Mouse (Mus musculus): Measurements from ENCODE around the gene Mrps6. TPM values are rescaled to one million over a fixed set of nuclear protein-coding genes. Genes with fewer than 3 reads are reported as not detected.

Mrps6 gene
- polyA plus RNA-seq, 1 experiment from 2014 or later, result 127 TPM

GRCm38 (mm10) chr16:92034676-92035075, 23.4 kb upstream of the Mrps6 start:
- Histone ChIP-seq H3K9ac (replicated peaks; ENCODE audit: low read length) (no peak overlapping the region), H3K27ac (replicated peaks; ENCODE audit: low read depth, low read length) (no peak overlapping the region), H3K36me3 (replicated peaks; ENCODE audit: control insufficient read depth, insufficient read depth, low read depth, low read length) (no peaks in the 10 kb centered on the region; the same call in 1 of the 2 replicates), H3K4me3 (ENCODE audit: low read depth, low read length) (no peak overlapping the region), H3K4me1 (ENCODE audit: control insufficient read depth, insufficient read depth, low read length) (no peaks in the 10 kb centered on the region), H3K9me3 (replicated peaks; ENCODE audit: control insufficient read depth, low read length) (no peaks in the 10 kb centered on the region), H3K27me3 (ENCODE audit: control insufficient read depth, insufficient read depth, low read length) (no peaks in the 10 kb centered on the region), H3K4me2 (ENCODE audit: low read depth, low read length) (no peak overlapping the region)
- 81% methylated on average over 5 of the region's 5 CpGs for whole genome bisulfite sequencing
- no peak for ATAC-seq (replicated peaks; ENCODE audit: insufficient number of reproducible peaks, low FRiP score, low TSS enrichment, low read depth)
- no peak for DNase-seq (ENCODE audit: low spot score)

GRCm38 (mm10) chr16:92036701-92037100, 21.4 kb upstream of the Mrps6 start:
- WGBS, result 67% methylated on average over 8 of the region's 8 CpGs
- ATAC-seq (replicated peaks; ENCODE audit: insufficient number of reproducible peaks, low FRiP score, low TSS enrichment, low read depth), result no peak
- Histone ChIP-seq H3K27ac (replicated peaks; ENCODE audit: low read depth, low read length) (no peak overlapping the region), H3K9ac (replicated peaks; ENCODE audit: low read length) (no peak overlapping the region), H3K4me2 (ENCODE audit: low read depth, low read length) (no peak overlapping the region), H3K27me3 (ENCODE audit: control insufficient read depth, insufficient read depth, low read length) (no peaks in the 10 kb centered on the region), H3K36me3 (replicated peaks; ENCODE audit: control insufficient read depth, insufficient read depth, low read depth, low read length) (no peaks in the 10 kb centered on the region), H3K4me3 (ENCODE audit: low read depth, low read length) (no peak overlapping the region), H3K9me3 (replicated peaks; ENCODE audit: control insufficient read depth, low read length) (no peaks in the 10 kb centered on the region), H3K4me1 (ENCODE audit: control insufficient read depth, insufficient read depth, low read length) (no peaks in the 10 kb centered on the region)
- no peak for DNase-seq (ENCODE audit: low spot score)

- DNase-seq (ENCODE audit: low spot score), result no peak
Measured at GRCm38 (mm10) chr16:92037891-92038607, 20.0 kb upstream of the Mrps6 start.

GRCm38 (mm10) chr16:92039421-92039820, 18.6 kb upstream of the Mrps6 start:
- Histone ChIP-seq H3K4me3 (ENCODE audit: low read depth, low read length) (no peak overlapping the region), H3K9me3 (replicated peaks; ENCODE audit: control insufficient read depth, low read length) (no peaks in the 10 kb centered on the region), H3K36me3 (replicated peaks; ENCODE audit: control insufficient read depth, insufficient read depth, low read depth, low read length) (no peaks in the 10 kb centered on the region), H3K27me3 (ENCODE audit: control insufficient read depth, insufficient read depth, low read length) (no peaks in the 10 kb centered on the region), H3K9ac (replicated peaks; ENCODE audit: low read length) (no peak overlapping the region), H3K4me1 (ENCODE audit: control insufficient read depth, insufficient read depth, low read length) (no peaks in the 10 kb centered on the region), H3K27ac (replicated peaks; ENCODE audit: low read depth, low read length) (no peak overlapping the region), H3K4me2 (ENCODE audit: low read depth, low read length) (no peak overlapping the region)
- DNase-seq (ENCODE audit: low spot score), result no peak
- WGBS, result 91% methylated on average over 7 of the region's 7 CpGs
- ATAC-seq (replicated peaks; ENCODE audit: insufficient number of reproducible peaks, low FRiP score, low TSS enrichment, low read depth), result no peak

More at GRCm38 (mm10) chr16:92037891-92038607, 20.0 kb upstream of the Mrps6 start:
- Histone ChIP-seq H3K4me1 (ENCODE audit: control insufficient read depth, insufficient read depth, low read length) (no peaks in the 10 kb centered on the region), H3K9me3 (replicated peaks; ENCODE audit: control insufficient read depth, low read length) (no peaks in the 10 kb centered on the region), H3K4me3 (ENCODE audit: low read depth, low read length) (no peak overlapping the region), H3K36me3 (replicated peaks; ENCODE audit: control insufficient read depth, insufficient read depth, low read depth, low read length) (no peaks in the 10 kb centered on the region), H3K27me3 (ENCODE audit: control insufficient read depth, insufficient read depth, low read length) (no peaks in the 10 kb centered on the region), H3K9ac (replicated peaks; ENCODE audit: low read length) (no peak overlapping the region), H3K27ac (replicated peaks; ENCODE audit: low read depth, low read length) (no peak overlapping the region), H3K4me2 (ENCODE audit: low read depth, low read length) (no peak overlapping the region)
- no peak for ATAC-seq (replicated peaks; ENCODE audit: insufficient number of reproducible peaks, low FRiP score, low TSS enrichment, low read depth)
- WGBS, result 85% methylated on average over 21 of the region's 21 CpGs

GRCm38 (mm10) chr16:92039966-92040365, 18.1 kb upstream of the Mrps6 start:
- WGBS, result 93% methylated on average over 11 of the region's 11 CpGs
- Histone ChIP-seq H3K9me3 (replicated peaks; ENCODE audit: control insufficient read depth, low read length) (no peaks in the 10 kb centered on the region), H3K4me3 (ENCODE audit: low read depth, low read length) (no peak overlapping the region), H3K27ac (replicated peaks; ENCODE audit: low read depth, low read length) (no peak overlapping the region), H3K4me1 (ENCODE audit: control insufficient read depth, insufficient read depth, low read length) (no peaks in the 10 kb centered on the region), H3K27me3 (ENCODE audit: control insufficient read depth, insufficient read depth, low read length) (no peaks in the 10 kb centered on the region), H3K36me3 (replicated peaks; ENCODE audit: control insufficient read depth, insufficient read depth, low read depth, low read length) (no peaks in the 10 kb centered on the region), H3K4me2 (ENCODE audit: low read depth, low read length) (no peak overlapping the region), H3K9ac (replicated peaks; ENCODE audit: low read length) (no peak overlapping the region)
- DNase-seq (ENCODE audit: low spot score) (no peak), ATAC-seq (replicated peaks; ENCODE audit: insufficient number of reproducible peaks, low FRiP score, low TSS enrichment, low read depth) (no peak)

GRCm38 (mm10) chr16:92051777-92052310, 6.2 kb upstream of the Mrps6 start:
- no peak overlapping the region for H3K4me3 ChIP-seq (ENCODE audit: low read depth, low read length)
- 80% methylated on average over 7 of the region's 7 CpGs for WGBS
- no peak for ATAC-seq (replicated peaks; ENCODE audit: insufficient number of reproducible peaks, low FRiP score, low TSS enrichment, low read depth)
- H3K36me3 ChIP-seq (replicated peaks; ENCODE audit: control insufficient read depth, insufficient read depth, low read depth, low read length), result no peaks in the 10 kb centered on the region
- no peak overlapping the region for H3K4me2 ChIP-seq (ENCODE audit: low read depth, low read length)
- H3K9me3 ChIP-seq (replicated peaks; ENCODE audit: control insufficient read depth, low read length), result no peaks in the 10 kb centered on the region; the same call in 1 of the 2 replicates
- no peaks in the 10 kb centered on the region for H3K27me3 ChIP-seq (ENCODE audit: control insufficient read depth, insufficient read depth, low read length)
- no peak for DNase-seq (ENCODE audit: low spot score)
- no peak overlapping the region for H3K27ac ChIP-seq (replicated peaks; ENCODE audit: low read depth, low read length)
- H3K4me1 ChIP-seq (ENCODE audit: control insufficient read depth, insufficient read depth, low read length), result no peaks in the 10 kb centered on the region
- H3K9ac ChIP-seq (replicated peaks; ENCODE audit: low read length), result no peak overlapping the region

- WGBS, result 73% methylated on average over 10 of the region's 10 CpGs
Measured at GRCm38 (mm10) chr16:92052569-92052968, 5.5 kb upstream of the Mrps6 start.

GRCm38 (mm10) chr16:92056711-92057110, 1.4 kb upstream of the Mrps6 start:
- 56% methylated on average over 2 of the region's 2 CpGs for WGBS

More at GRCm38 (mm10) chr16:92052569-92052968, 5.5 kb upstream of the Mrps6 start:
- H3K4me3 ChIP-seq (ENCODE audit: low read depth, low read length), result no peak overlapping the region
- DNase-seq (ENCODE audit: low spot score) (no peak), ATAC-seq (replicated peaks; ENCODE audit: insufficient number of reproducible peaks, low FRiP score, low TSS enrichment, low read depth) (no peak)
- H3K4me1 ChIP-seq (ENCODE audit: control insufficient read depth, insufficient read depth, low read length), result no peaks in the 10 kb centered on the region
- H3K36me3 ChIP-seq (replicated peaks; ENCODE audit: control insufficient read depth, insufficient read depth, low read depth, low read length), result no peaks in the 10 kb centered on the region
- no peak overlapping the region for H3K27ac ChIP-seq (replicated peaks; ENCODE audit: low read depth, low read length)
- H3K27me3 ChIP-seq (ENCODE audit: control insufficient read depth, insufficient read depth, low read length), result no peaks in the 10 kb centered on the region
- no peaks in the 10 kb centered on the region; the same call in 1 of the 2 replicates for H3K9me3 ChIP-seq (replicated peaks; ENCODE audit: control insufficient read depth, low read length)
- H3K4me2 ChIP-seq (ENCODE audit: low read depth, low read length), result no peak overlapping the region
- H3K9ac ChIP-seq (replicated peaks; ENCODE audit: low read length), result no peak overlapping the region

More at GRCm38 (mm10) chr16:92056711-92057110, 1.4 kb upstream of the Mrps6 start:
- no peaks in the 10 kb centered on the region; the same call in 1 of the 2 replicates for H3K9me3 ChIP-seq (replicated peaks; ENCODE audit: control insufficient read depth, low read length)
- no peak overlapping the region for H3K4me2 ChIP-seq (ENCODE audit: low read depth, low read length)
- H3K36me3 ChIP-seq (replicated peaks; ENCODE audit: control insufficient read depth, insufficient read depth, low read depth, low read length), result no peaks in the 10 kb centered on the region
- no peaks in the 10 kb centered on the region for H3K27me3 ChIP-seq (ENCODE audit: control insufficient read depth, insufficient read depth, low read length)
- no peak overlapping the region for H3K4me3 ChIP-seq (ENCODE audit: low read depth, low read length)
- ATAC-seq (replicated peaks; ENCODE audit: insufficient number of reproducible peaks, low FRiP score, low TSS enrichment, low read depth) (no peak), DNase-seq (ENCODE audit: low spot score) (no peak)
- no peak overlapping the region for H3K9ac ChIP-seq (replicated peaks; ENCODE audit: low read length)
- H3K4me1 ChIP-seq (ENCODE audit: control insufficient read depth, insufficient read depth, low read length), result no peaks in the 10 kb centered on the region
- H3K27ac ChIP-seq (replicated peaks; ENCODE audit: low read depth, low read length), result no peak overlapping the region

Data from embryonic facial prominence, embryonic 11.5 days (tissue).